Mouse (Mus musculus): ENCODE measurements around the gene Tmed10. TPM values are rescaled to one million over a fixed set of nuclear protein-coding genes. Genes with fewer than 3 reads are reported as not detected.

Gene Tmed10
- polyA plus RNA-seq, 1 experiment from 2014 or later = 334 TPM

DNA sequence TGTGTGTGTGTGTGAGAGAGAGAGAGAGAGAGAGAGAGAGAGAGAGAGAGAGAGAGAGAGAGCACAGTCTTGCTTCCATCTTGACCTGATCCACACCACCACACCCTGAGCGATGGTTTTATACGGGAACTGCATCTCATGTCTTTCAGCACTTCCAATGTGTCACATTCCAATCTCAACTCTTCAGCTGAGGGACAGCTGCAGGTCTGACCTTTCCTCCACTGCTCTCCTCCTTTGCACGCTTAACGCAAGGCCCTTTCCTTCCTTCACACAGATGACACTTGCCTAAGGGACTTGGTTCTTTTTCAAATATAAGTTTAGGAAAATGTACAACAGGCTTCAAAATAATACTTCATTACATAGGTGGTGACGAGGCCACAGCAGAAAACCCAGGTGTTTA, 18.9 kb upstream of the Tmed10 start:
- H3K4me3 ChIP-seq (replicated peaks) = no peak overlapping the region
- 77% methylated on average over 5 of the region's 5 CpGs for WGBS
- H3K27ac ChIP-seq (replicated peaks) = no peak overlapping the region
- ATAC-seq (ENCODE audit: insufficient number of reproducible peaks, low FRiP score, low TSS enrichment, low read depth) = no peak
- H3K4me1 ChIP-seq = 0 out of 2 replicates have a peak, but pooled peaks cover 3% of the 10 kb centered on the region
- no peak overlapping the region for H3K9ac ChIP-seq
- H3K4me2 ChIP-seq (replicated peaks) = no peak overlapping the region
- no peaks in the 10 kb centered on the region for H3K36me3 ChIP-seq
- no peaks in the 10 kb centered on the region for H3K27me3 ChIP-seq
- H3K9me3 ChIP-seq (replicated peaks) = no peaks in the 10 kb centered on the region

DNA sequence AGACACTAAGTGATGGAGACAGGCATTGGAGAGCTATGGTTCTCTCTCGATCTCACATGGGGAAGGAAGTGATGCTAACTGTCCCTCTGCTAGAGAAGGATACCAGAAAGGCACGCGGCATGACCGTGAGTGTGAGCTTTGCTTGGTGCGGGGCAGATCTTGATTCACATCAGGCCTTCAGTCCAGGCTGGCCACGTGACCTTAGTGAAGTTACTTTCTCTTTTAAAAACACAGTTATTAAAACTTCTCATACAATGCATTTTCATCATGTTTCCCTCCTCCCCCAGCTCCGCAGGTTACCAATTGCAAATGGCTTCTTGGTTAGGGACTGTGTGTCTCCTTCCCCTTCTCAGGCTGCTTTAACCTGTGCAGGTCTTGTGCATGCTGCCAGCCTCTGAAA, 16.5 kb upstream of the Tmed10 start:
- Histone ChIP-seq H3K27ac (replicated peaks) (no peak overlapping the region), H3K4me2 (replicated peaks) (no peak overlapping the region), H3K4me3 (replicated peaks) (no peak overlapping the region), H3K36me3 (no peaks in the 10 kb centered on the region), H3K9ac (no peak overlapping the region), H3K4me1 (0 out of 2 replicates have a peak, but pooled peaks cover 3% of the 10 kb centered on the region), H3K9me3 (replicated peaks) (no peaks in the 10 kb centered on the region), H3K27me3 (no peaks in the 10 kb centered on the region)
- WGBS = 90% methylated on average over 7 of the region's 7 CpGs
- no peak for ATAC-seq (ENCODE audit: insufficient number of reproducible peaks, low FRiP score, low TSS enrichment, low read depth)

DNA sequence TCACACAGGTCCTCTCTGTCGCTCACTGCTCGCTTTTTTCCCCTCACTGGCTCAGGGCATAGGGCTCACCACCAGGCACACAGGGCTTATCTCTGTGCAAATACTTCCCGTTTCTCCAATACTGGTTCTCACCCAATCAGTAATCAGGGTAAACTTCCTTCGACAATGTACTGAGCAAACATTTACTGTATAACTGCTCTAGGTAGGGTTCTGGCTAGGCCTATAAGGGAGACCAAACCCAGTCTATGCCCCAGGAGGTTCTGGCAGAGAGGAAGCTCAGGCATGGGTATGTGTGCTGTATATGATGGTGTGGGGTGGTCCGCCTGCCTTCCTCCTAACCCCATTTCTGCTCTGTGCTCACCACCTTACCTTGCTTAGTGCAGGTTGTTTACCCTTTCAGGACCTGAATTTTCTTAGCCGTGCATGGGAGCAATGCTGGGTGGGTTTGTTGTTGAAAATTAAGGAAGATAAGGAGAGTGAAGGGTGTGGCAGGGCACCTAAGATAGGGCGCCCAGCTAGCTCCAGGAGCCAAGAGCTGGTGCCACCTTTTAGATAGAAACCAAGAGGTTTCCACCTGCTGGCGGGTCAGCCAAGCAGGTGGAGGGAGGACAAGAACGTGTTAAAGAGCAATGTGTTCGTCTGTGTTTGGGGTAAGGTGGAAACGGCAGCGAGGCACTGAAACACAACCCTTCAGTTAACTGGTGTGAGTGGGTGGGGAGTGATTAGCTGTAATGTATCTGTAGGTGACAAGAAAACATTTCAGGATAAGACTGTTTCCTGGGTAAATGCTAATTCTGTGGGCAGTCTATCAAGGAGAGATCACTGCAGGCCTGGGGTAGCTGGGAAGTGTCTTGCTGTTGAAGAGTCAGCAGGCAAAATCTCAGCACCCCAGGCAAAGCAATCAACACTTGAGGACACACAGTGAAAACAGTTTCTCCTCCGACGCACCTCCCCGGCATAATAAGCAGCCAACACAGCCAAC, 14.8 kb upstream of the Tmed10 start:
- no peak overlapping the region for H3K4me2 ChIP-seq (replicated peaks)
- H3K4me1 ChIP-seq = peaks cover 4% of the 10 kb centered on the region
- no peak overlapping the region for H3K27ac ChIP-seq (replicated peaks)
- no peak overlapping the region for H3K4me3 ChIP-seq (replicated peaks)
- 71% methylated on average over 15 of the region's 15 CpGs for WGBS
- H3K9me3 ChIP-seq (replicated peaks) = no peaks in the 10 kb centered on the region
- H3K27me3 ChIP-seq = no peaks in the 10 kb centered on the region
- ATAC-seq (ENCODE audit: insufficient number of reproducible peaks, low FRiP score, low TSS enrichment, low read depth) = no peak
- H3K36me3 ChIP-seq = no peaks in the 10 kb centered on the region
- H3K9ac ChIP-seq = no peak overlapping the region

DNA sequence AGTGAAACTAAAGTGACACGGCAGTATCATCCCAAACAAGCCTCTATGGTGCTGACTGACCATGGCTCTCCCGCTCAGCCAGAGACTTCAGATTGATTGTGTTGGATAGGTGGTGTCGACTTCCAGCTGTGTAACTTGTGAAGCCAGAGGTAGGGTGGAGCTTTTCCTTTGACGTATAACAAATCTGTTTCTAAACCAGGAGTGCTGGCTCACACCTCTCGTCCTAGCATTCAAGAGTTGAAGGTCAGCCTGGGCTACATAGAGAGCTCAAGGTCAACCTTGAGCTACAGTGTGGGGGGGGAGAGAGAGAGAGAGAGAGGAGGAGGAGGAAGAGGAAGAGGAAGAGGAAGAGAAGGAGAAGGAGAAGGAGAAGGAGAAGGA, 11.3 kb upstream of the Tmed10 start:
- peaks cover 4% of the 10 kb centered on the region for H3K4me1 ChIP-seq

DNA sequence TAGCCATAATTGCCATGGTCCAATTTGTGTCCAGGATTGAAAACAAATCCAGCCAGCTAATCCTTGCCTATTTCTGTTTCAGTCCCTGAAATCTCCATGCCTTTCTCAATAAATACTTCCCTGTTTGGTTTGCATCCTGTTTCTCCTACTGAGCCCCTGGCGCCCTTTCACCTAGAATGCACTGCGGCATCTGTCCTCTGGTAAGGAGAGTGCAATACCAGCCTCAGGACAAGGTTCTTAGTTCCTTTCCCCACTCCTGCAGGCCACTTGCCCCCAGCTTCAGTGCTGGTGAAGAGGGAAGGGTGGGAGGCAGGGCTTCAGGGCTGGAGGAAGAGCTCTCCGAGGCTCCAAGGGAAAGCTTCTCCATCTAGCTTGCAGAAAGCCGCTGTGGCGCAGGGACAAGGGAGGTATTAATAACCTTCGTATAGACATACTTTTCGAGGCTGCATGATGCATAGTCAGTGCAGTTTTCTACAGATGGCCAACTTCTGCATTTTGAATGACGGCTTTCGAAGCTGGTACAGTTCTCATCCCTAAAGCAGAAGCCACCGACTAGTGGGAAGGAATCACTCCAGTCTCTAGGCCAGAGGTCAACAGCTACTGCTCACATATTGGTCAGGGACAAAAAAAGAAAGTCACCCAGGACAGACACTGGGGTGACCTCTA, 10.8 kb upstream of the Tmed10 start:
- Histone ChIP-seq H3K36me3 (no peaks in the 10 kb centered on the region), H3K27me3 (no peaks in the 10 kb centered on the region), H3K27ac (replicated peaks) (peak overlapping the region; percentile 28; the same call in 1 of the 2 replicates), H3K9me3 (replicated peaks) (no peaks in the 10 kb centered on the region), H3K9ac (no peak overlapping the region), H3K4me1 (peaks cover 4% of the 10 kb centered on the region), H3K4me2 (replicated peaks) (no peak overlapping the region), H3K4me3 (replicated peaks) (no peak overlapping the region)
- WGBS = 66% methylated on average over 10 of the region's 10 CpGs
- ATAC-seq (ENCODE audit: insufficient number of reproducible peaks, low FRiP score, low TSS enrichment, low read depth) = no peak

More for the DNA sequence above, 11.3 kb upstream of the Tmed10 start:
- ATAC-seq (ENCODE audit: insufficient number of reproducible peaks, low FRiP score, low TSS enrichment, low read depth) = no peak
- H3K36me3 ChIP-seq = no peaks in the 10 kb centered on the region
- H3K4me3 ChIP-seq (replicated peaks) = no peak overlapping the region
- H3K4me2 ChIP-seq (replicated peaks) = no peak overlapping the region
- no peaks in the 10 kb centered on the region for H3K9me3 ChIP-seq (replicated peaks)
- no peaks in the 10 kb centered on the region for H3K27me3 ChIP-seq
- WGBS = 56% methylated on average over 5 of the region's 5 CpGs
- H3K9ac ChIP-seq = no peak overlapping the region
- H3K27ac ChIP-seq (replicated peaks) = no peak overlapping the region

DNA sequence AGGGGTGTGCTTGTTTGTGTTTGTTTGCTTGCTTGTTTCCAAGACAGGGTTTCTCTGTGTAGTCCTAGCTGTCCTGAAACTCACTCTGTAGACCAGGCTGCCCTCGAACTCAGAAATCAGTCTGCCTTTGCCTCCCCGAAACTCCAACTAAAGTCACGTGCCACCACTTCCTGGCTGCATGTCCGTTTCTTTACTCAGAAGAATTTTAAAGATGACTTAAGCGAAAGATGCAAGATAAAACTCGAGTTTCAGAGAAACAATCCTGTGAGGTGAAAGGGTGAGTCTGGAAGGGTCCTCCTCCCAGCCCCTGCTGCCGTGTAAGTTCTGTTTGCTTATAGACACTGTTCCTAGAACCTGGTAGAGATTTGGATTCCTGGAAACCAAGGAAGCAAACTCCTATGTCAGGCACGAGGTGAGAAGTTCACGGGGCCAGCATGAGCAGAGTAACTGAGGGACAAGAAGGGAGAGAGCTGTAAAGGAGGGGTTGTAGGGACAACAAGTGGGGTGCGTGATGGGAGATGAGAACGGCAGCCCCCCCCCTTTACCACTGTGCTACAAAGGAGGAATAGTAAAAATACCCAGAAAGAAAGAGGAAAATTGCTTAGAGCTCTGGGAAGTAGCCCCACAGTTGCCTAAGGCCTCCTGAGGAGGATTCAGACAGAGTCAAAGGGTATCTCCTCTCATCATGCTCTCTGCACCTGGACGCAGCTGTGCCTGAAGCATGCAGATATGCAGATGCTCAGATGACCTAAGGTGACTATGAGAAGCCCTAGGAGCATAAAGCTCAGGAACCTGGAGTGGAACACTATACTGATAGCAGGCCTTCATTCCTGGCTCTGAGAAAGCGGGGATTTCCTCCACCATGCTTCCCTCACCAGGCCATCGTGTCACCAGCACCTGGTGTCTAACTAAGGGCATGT, 8.4 kb upstream of the Tmed10 start:
- no peak for ATAC-seq (ENCODE audit: insufficient number of reproducible peaks, low FRiP score, low TSS enrichment, low read depth)
- H3K4me3 ChIP-seq (replicated peaks) = no peak overlapping the region
- H3K9ac ChIP-seq = no peak overlapping the region
- no peaks in the 10 kb centered on the region for H3K27me3 ChIP-seq
- no peaks in the 10 kb centered on the region for H3K36me3 ChIP-seq
- no peak overlapping the region for H3K27ac ChIP-seq (replicated peaks)
- H3K4me2 ChIP-seq (replicated peaks) = no peak overlapping the region
- peaks cover 4% of the 10 kb centered on the region for H3K4me1 ChIP-seq
- H3K9me3 ChIP-seq (replicated peaks) = no peaks in the 10 kb centered on the region
- 68% methylated on average over 14 of the region's 14 CpGs for WGBS

DNA sequence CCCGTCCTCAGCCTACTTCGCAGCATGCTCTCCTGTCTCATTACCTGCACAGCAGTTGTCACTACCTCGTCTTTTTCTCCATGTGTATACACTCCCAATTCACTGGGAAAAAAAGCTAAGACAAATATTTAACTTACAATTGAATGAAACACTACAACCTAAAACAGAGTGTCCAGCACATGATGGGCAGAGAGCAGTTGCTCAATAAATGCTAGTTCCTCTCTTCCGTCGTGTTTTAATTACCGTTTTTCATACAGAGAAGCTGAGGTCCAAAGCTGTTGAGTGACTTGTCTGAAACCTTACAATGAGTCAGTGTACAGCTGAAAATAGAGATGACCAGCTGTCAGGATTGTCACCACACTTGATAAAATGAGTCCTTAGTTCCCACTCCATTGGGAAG, 6.9 kb upstream of the Tmed10 start:
- H3K9me3 ChIP-seq (replicated peaks) = no peaks in the 10 kb centered on the region
- H3K27ac ChIP-seq (replicated peaks) = no peak overlapping the region
- H3K36me3 ChIP-seq = no peaks in the 10 kb centered on the region
- H3K4me3 ChIP-seq (replicated peaks) = no peak overlapping the region
- no peak overlapping the region for H3K9ac ChIP-seq
- 86% methylated on average over 6 of the region's 6 CpGs for WGBS
- H3K27me3 ChIP-seq = no peaks in the 10 kb centered on the region
- ATAC-seq (ENCODE audit: insufficient number of reproducible peaks, low FRiP score, low TSS enrichment, low read depth) = no peak
- peaks cover 4% of the 10 kb centered on the region for H3K4me1 ChIP-seq
- H3K4me2 ChIP-seq (replicated peaks) = no peak overlapping the region

DNA sequence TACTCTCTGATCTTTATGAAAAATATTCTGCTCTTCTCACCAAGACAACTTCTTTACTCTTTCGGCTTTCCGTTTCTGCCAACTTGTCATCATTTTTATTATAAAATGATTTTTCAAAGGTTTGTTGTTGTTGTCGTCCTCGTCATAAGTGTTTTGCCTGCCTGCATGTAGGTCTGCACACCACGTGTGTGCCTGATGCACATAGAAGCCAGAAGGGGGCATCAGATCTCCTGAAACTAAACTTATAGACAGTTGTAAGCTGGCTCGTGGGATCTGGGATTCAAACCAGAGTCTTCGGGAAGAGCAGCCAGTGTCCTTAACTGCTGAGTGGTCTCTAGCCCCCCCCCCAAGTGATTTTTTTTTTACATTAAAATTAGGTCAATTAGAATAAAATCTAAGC, 6.3 kb upstream of the Tmed10 start:
- no peak overlapping the region for H3K27ac ChIP-seq (replicated peaks)
- H3K9me3 ChIP-seq (replicated peaks) = no peaks in the 10 kb centered on the region
- no peaks in the 10 kb centered on the region for H3K36me3 ChIP-seq
- H3K4me1 ChIP-seq = peaks cover 4% of the 10 kb centered on the region
- no peak overlapping the region for H3K4me2 ChIP-seq (replicated peaks)
- no peak overlapping the region for H3K9ac ChIP-seq
- 70% methylated on average over 7 of the region's 7 CpGs for WGBS
- H3K4me3 ChIP-seq (replicated peaks) = no peak overlapping the region
- no peak for ATAC-seq (ENCODE audit: insufficient number of reproducible peaks, low FRiP score, low TSS enrichment, low read depth)
- no peaks in the 10 kb centered on the region for H3K27me3 ChIP-seq

DNA sequence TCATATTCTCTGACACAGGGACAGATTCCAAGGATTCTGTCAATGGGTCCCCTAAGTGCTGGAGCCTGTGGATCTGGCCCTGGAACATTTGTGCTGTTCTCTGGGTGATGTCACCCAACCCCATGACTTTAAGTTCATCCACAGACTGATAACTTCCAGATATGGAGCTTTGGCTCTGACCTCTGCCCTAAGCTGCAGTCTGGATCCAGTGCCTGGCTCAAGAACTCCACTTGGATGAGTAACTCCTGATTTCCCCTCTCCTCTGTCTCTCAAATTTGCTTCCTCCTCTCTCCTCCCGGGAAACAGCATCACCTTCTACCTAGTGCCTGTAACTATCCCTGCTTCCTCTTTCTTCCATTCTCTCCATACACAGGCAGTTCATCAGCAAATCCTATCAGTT, 5.7 kb upstream of the Tmed10 start:
- Histone ChIP-seq H3K9me3 (replicated peaks) (no peaks in the 10 kb centered on the region), H3K9ac (no peak overlapping the region), H3K36me3 (no peaks in the 10 kb centered on the region), H3K27ac (replicated peaks) (no peak overlapping the region), H3K4me2 (replicated peaks) (no peak overlapping the region), H3K4me3 (replicated peaks) (no peak overlapping the region), H3K27me3 (no peaks in the 10 kb centered on the region), H3K4me1 (peaks cover under 1% of the 10 kb centered on the region; the same call in 1 of the 2 replicates)
- 80% methylated on average over 1 of the region's 1 CpGs for WGBS
- ATAC-seq (ENCODE audit: insufficient number of reproducible peaks, low FRiP score, low TSS enrichment, low read depth) = no peak

DNA sequence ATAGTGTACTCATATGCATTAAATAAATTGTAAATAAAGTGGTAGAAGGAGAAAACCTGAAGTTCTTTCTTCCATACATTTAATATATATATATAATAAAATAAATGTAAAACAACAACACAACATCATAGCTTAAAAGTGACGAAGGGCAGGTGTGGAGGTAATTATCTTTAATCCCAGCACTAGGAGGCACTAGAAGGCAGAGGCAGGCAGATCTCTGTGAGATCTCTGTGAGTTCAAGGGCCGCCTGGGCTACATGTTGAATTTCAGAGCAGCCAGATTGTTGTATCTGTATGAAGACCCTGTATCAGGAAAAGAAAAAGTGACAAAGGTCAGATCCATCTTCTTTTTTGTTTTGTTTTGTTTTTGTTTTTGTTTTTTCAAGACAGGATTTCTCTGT, 3.6 kb upstream of the Tmed10 start:
- no peak overlapping the region for H3K27ac ChIP-seq (replicated peaks)
- no peaks in the 10 kb centered on the region for H3K36me3 ChIP-seq
- no peak overlapping the region for H3K4me2 ChIP-seq (replicated peaks)
- no peak overlapping the region for H3K4me3 ChIP-seq (replicated peaks)
- WGBS = 82% methylated on average over 2 of the region's 2 CpGs
- no peaks in the 10 kb centered on the region for H3K27me3 ChIP-seq
- H3K9me3 ChIP-seq (replicated peaks) = no peaks in the 10 kb centered on the region
- H3K9ac ChIP-seq = no peak overlapping the region
- H3K4me1 ChIP-seq = peaks cover 3% of the 10 kb centered on the region; the same call in 1 of the 2 replicates
- no peak for ATAC-seq (ENCODE audit: insufficient number of reproducible peaks, low FRiP score, low TSS enrichment, low read depth)

Measured in embryonic facial prominence, embryonic 15.5 days (tissue).